Mouse (Mus musculus) G1E (cell line): ENCODE results near the gene Myom1.

Experiments used
- GATA1 ChIP-seq: IDR thresholded peaks from 2 replicates; pipeline ENCODE4 v1.6.1; 2012; ENCODE audit warnings: borderline replicate concordance, low read length, inconsistent platforms, mixed read lengths
- POLR2AphosphoS5 ChIP-seq: IDR thresholded peaks from 2 replicates; pipeline ENCODE4 v1.6.1; 2012; ENCODE audit warnings: low read depth, low read length, inconsistent platforms; ENCODE audit not compliant: insufficient replicate concordance
- TAL1 ChIP-seq: conservative IDR thresholded peaks from 2 replicates; pipeline ENCODE4 v1.6.1; 2012; ENCODE audit warnings: low read depth, low read length, inconsistent platforms, mixed read lengths

GRCm38 (mm10) chr17:71087396-71088153, 85.1 kb downstream of the Myom1 start:
- no peak for TF ChIP-seq GATA1
- no peak for TF ChIP-seq POLR2AphosphoS5
- no peak for TF ChIP-seq TAL1
